Mouse (Mus musculus): ENCODE data around the gene Rhov. TPM values are rescaled to one million over a fixed set of nuclear protein-coding genes. Genes with fewer than 3 reads are reported as not detected.

Gene Rhov
- total RNA-seq, 2 experiments from 2014 or later = 9.8 to 11.1 TPM

DNA sequence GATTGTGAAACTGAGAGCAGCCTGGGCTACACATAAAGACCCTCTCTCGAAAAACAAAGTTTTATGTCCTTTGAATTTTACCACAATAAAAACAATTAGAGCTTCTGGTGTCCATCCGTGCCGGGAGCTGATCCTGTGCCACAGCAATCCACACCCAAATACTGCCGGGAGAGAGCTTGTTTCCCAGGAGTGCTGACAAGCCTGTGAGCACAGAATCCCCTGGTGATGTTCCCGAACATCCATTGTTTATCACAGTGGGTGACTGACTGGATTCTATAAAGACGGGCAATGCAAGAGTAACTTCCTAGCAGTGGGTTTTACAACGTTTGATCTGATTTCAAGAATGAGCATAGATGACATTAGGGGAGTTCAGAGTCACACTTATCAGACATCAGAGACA is 16.1 kb downstream of the Rhov start:
- Histone ChIP-seq H3K27ac (no peak overlapping the region), H3K4me3 (no peak overlapping the region)
- TF ChIP-seq CTCF (IDR thresholded peaks at IDR 0.05) = no peak
- DNase-seq (ENCODE audit: extremely low spot score in 1 of 2, low spot score in 2 of 2) = no peak
- intact Hi-C loops (cut with DNase I) = loop anchor here (5.0 kb wide), 1 partner anchor 182 kb away; no protein-coding TSS in a partner anchor

DNA sequence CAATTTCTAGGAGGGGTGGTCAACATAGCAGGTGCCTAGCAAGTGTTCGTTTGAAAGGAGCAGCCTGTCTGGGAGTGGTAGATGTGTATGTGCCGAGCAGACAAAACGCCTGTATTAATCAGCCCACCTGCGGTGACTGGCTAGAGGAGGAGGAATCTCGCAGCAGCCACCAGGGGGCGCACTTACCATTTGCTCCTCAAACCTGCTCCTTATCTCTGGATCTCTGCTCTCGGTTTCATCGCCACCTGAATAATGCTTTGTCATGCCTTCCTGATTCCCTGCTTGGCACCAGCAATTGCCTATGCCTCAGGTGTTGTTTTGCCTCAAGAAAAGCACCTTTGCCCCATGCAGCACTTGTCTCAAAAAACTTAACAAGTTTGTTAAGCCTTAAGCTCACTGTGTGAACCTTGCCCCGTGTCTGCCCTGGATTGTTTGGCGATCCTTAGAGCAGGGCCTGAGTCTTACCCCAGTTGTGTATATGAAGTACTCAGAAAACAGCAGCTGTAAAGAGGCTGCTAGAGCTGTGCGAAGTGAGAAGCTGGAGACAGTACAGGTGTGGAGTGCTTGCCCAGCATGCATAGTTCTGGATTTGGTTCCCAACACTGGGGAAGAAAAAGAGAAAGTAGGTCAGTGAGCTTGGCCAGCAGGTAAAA is 20.1 kb downstream of the Rhov start:
- Histone ChIP-seq H3K27ac (no peak overlapping the region), H3K4me3 (no peak overlapping the region)
- peak; percentile 95 for TF ChIP-seq CTCF (IDR thresholded peaks at IDR 0.05)
- intact Hi-C loops (cut with DNase I) = loop anchor here (1.0 to 5.0 kb wide), 2 partner anchors 37 to 186 kb away; partner anchors contain the start of gene Vps18
- peak; percentile 77 to 80 for DNase-seq (ENCODE audit: extremely low spot score in 1 of 2, low spot score in 2 of 2)

DNA sequence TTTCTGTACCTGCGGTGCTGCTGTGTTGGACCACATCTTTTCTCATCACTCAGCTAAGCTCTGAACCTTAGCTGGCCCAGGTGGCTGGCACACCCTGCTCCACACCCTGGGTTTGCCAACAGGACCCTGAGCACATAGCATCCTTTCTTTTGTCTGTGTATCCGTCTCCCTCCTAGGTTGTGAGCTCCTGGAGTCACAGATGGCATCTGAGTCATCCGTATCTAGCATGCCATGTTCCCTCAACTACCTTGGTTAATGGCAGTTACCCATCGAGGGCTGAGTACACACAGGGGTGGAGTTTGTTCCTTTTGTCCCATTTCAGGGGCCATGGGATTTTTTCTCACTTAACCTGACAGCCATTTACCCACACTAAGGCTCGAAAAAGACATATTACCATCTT is 20.7 kb downstream of the Rhov start:
- no peak for DNase-seq (ENCODE audit: extremely low spot score in 1 of 2, low spot score in 2 of 2)
- no peak overlapping the region for H3K27ac ChIP-seq
- intact Hi-C loops (cut with DNase I) = loop anchor here (5.0 kb wide), 1 partner anchor 187 kb away; no protein-coding TSS in a partner anchor
- TF ChIP-seq CTCF (IDR thresholded peaks at IDR 0.05) = no peak
- no peak overlapping the region for H3K4me3 ChIP-seq

DNA sequence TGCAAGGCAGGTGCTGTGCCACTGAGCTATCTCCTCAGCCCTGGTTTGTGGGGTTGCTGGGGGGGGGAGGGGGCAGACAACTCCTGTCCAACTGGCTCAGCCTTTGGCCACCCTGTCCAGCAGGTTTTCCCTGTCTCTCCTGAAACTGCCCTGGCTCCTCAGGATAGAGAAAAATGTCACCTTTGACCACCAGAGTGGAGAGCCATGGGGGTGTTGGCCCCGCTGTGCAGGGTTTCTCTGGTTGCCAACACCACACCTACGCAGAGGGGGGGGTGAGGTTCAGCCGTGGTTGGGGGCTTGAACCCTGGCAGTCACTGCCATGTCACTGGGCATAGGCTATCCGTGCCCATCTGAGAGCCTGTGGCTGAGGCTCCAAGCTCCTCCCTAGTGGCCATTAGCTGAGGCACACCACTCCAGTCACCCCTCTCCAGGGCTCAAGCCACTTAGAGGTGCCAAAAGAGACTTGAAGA is 21.4 kb downstream of the Rhov start:
- intact Hi-C loops (cut with DNase I) = loop anchor here (5.0 kb wide), 1 partner anchor 188 kb away; no protein-coding TSS in a partner anchor
- no peak overlapping the region for H3K4me3 ChIP-seq
- no peak overlapping the region for H3K27ac ChIP-seq
- no peak for DNase-seq (ENCODE audit: extremely low spot score in 1 of 2, low spot score in 2 of 2)
- TF ChIP-seq CTCF (IDR thresholded peaks at IDR 0.05) = no peak

DNA sequence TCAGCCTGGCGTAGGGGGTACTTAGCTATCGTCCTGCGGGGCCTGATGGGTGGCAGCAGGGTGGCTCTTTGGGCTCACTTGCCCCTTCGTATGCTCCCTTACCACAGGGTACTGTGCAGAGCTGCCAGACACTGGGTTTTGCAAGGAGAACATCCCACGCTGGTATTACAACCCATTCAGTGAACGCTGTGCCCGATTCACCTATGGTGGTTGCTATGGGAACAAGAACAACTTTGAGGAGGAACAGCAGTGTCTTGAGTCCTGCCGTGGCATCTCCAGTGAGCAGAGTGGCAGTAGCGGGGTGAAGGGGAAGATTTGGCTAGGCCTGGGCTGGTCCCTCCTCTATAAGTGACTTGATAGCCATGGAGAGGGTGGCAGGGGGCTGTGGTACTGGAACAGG is 23.2 kb downstream of the Rhov start:
- no peak overlapping the region for H3K27ac ChIP-seq
- DNase-seq (ENCODE audit: extremely low spot score in 1 of 2, low spot score in 2 of 2) = peak in 1 of 2 experiments; percentile 27
- no peak for TF ChIP-seq CTCF (IDR thresholded peaks at IDR 0.05)
- H3K4me3 ChIP-seq = no peak overlapping the region
- intact Hi-C loops (cut with DNase I) = no loop called here

DNA sequence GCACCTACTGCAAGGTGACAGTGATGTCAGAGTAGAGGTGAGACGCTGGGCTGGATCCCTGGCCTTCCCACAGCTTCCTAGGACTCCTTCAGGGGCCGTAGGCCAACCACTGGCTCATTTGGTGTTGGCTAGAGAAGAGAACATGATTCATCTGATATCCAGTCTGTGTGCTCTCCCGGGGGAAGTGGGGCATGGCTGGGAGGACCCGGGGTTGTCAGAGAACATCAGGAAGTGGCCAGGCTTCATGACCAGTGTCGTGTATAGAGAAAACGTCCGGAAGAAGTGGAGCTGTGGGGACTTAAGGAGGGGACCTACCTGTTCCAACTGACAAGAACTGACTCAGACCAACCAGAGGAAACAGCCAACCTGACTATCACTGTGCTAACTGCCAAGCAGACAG is 25.8 kb downstream of the Rhov start:
- Histone ChIP-seq H3K4me3 (no peak overlapping the region), H3K27ac (no peak overlapping the region)
- intact Hi-C loops (cut with DNase I) = no loop called here
- DNase-seq (ENCODE audit: extremely low spot score in 1 of 2, low spot score in 2 of 2) = no peak
- no peak for TF ChIP-seq CTCF (IDR thresholded peaks at IDR 0.05)

DNA sequence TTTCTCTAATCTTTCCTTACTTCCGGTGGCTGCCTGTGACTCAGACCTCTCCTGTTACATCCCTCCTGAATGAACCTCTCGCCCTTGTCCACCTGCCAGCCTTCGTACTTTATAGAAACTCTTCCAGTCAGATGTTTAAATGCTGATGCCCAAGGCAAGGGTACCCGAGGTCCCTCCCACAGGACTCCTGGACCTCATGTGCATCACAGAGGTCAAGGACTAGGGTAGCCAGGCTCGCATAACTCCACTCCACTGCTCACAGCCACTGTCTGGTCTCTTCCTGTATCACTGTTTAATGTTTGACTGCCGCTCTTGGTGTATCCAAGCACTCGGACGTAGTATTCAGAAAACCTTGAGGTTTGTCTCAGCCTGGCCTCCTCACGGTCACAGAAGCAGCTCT is 28.5 kb downstream of the Rhov start:
- Histone ChIP-seq H3K4me3 (no peak overlapping the region), H3K27ac (no peak overlapping the region)
- DNase-seq (ENCODE audit: extremely low spot score in 1 of 2, low spot score in 2 of 2) = no peak
- no peak for TF ChIP-seq CTCF (IDR thresholded peaks at IDR 0.05)
- intact Hi-C loops (cut with DNase I) = no loop called here

DNA sequence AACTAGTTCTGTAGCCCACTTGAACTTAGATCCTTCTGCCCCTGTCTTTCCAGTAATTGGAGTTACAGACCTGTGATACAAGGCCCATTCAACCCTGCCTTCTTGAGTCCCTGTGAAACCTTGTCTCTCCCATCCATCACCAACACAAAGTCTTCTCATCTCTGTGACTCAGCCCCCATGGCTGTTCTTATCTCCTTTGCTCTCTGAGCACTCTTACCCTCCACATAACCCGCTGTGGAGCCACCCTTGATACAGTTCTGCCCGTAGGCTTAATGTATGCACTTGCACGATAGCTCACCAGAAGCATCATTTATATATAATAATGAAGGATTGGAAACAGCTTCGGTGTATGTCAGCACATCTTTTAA is 30.3 kb downstream of the Rhov start:
- no peak for TF ChIP-seq CTCF (IDR thresholded peaks at IDR 0.05)
- no peak overlapping the region for H3K27ac ChIP-seq
- no peak for DNase-seq (ENCODE audit: extremely low spot score in 1 of 2, low spot score in 2 of 2)
- intact Hi-C loops (cut with DNase I) = no loop called here
- no peak overlapping the region for H3K4me3 ChIP-seq

DNA sequence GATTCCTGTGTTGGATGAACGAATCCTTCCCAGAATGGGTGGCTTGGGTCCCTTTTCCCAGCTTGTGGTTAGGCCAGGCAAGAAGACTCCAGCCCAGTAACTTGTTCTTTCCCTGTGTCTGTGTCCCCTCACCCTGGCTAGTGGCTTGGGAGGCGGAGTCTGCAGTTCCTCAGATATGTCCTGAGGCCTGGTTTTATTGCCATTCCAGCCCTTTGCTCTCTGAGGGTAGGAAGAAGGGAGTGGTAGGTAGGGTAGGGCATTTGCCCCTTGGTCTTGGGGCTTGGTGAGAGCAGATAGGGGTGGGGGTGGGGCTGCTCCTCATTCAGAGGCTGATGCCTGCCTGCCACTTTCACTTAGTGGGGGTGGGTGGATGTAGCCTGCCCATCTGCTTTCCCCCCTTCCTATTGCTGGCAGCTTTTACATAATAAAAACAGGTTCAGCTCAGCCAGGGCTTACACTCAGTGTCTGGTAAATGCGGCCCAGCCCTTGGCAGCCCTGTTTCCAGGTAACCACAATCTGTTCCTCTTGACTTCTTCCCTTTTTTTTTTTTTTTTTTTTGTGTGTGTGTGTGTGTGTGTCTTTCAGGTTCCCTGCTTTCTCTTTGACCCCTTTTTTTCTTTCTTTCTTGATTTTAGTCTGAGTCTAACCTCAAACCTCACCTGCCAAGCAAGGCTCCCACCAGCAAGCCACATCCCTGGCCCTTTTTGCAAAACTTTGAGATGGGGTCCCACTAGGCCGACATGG is 30.8 kb downstream of the Rhov start:
- no peak for TF ChIP-seq CTCF (IDR thresholded peaks at IDR 0.05)
- Histone ChIP-seq H3K4me3 (no peak overlapping the region), H3K27ac (no peak overlapping the region)
- intact Hi-C loops (cut with DNase I) = no loop called here
- DNase-seq (ENCODE audit: extremely low spot score in 1 of 2, low spot score in 2 of 2) = no peak

DNA sequence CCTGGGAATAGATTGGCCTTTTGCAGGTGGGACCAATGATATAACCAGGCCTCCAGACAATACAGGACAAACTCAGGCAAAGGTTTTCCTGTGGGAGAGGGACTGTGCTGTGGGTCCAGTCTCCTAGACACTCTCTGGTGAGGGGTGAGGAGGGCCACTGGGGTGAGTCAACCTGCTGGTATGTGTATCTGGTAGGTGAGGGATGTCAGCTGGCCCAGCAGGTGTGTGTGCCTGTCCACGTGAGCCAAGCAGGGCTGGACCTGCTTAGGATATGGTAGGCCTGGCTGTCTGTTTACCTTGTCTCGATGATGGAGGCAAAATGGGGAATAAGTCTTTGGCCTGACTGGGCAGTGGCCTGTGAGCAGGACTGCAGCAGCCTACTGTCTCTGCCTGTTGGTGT is 32.4 kb downstream of the Rhov start:
- intact Hi-C loops (cut with DNase I) = no loop called here
- TF ChIP-seq CTCF (IDR thresholded peaks at IDR 0.05) = no peak
- no peak overlapping the region for H3K27ac ChIP-seq
- H3K4me3 ChIP-seq = no peak overlapping the region
- no peak for DNase-seq (ENCODE audit: extremely low spot score in 1 of 2, low spot score in 2 of 2)

DNA sequence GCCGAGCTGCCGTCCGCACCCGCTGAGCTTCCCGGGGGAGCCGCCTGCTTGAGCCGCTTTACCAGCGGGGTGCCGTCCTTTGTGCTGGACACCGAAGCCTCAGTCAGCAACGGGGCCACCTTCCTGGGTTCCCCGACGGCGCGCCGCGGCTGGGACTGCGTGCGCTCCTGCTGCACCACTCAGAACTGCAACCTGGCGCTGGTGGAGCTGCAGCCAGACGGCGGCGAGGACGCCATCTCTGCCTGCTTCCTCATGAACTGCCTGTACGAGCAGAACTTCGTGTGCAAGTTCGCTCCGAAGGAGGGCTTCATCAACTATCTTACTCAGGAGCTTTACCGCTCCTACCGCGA is 33.2 kb downstream of the Rhov start:
- no peak for DNase-seq (ENCODE audit: extremely low spot score in 1 of 2, low spot score in 2 of 2)
- TF ChIP-seq CTCF (IDR thresholded peaks at IDR 0.05) = no peak
- Histone ChIP-seq H3K4me3 (no peak overlapping the region; the same call in 1 of the 2 replicates), H3K27ac (no peak overlapping the region)
- intact Hi-C loops (cut with DNase I) = no loop called here

DNA sequence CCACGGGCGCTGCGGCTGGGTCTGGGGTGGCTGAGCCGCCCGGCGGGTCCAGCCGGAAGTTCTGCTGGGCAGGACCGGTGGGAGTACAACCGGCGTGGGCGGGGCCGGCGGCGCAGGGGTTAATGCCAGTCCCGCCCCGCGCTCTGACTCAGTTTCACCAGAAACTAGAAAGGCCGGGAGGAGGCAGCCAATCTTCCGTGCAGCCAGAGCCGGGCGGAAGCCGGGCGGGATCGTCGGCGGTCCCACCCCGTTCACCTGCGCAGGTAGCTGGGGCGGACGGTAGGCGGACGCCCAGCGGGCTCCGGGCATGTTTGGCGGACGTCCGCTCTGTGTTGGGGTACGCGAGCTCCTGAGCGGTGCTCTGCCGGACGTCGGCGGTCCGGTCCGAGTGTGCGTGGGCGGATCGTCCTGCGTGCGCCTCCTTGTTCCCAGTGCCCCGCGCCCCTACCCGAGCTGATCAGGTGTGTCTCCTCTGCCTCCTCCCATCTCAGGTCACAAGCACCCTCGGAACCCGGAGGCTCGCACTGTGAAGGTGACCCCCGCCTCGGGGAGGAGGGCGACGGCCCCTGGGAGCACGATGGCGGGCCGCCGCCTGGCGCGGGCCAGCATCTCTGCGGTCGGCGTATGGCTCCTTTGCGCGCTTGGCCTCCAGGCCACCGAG is 33.7 kb downstream of the Rhov start, which contains the start of gene Spint1:
Spint1 (plus strand) TSS at position 153 of the 661 bp plus-strand sequence.
- intact Hi-C loops (cut with DNase I) = no loop called here
- TF ChIP-seq CTCF (IDR thresholded peaks at IDR 0.05) = no peak
- DNase-seq (ENCODE audit: extremely low spot score in 1 of 2, low spot score in 2 of 2) = no peak
- H3K4me3 ChIP-seq = peak within 1 kb of the TSS; percentile 34
- no peak within 1 kb of the TSS for H3K27ac ChIP-seq

Measured in left cerebral cortex, adult 2 months (tissue).